Mouse (Mus musculus): Measurements from ENCODE around the gene B4galnt2.

DNA sequence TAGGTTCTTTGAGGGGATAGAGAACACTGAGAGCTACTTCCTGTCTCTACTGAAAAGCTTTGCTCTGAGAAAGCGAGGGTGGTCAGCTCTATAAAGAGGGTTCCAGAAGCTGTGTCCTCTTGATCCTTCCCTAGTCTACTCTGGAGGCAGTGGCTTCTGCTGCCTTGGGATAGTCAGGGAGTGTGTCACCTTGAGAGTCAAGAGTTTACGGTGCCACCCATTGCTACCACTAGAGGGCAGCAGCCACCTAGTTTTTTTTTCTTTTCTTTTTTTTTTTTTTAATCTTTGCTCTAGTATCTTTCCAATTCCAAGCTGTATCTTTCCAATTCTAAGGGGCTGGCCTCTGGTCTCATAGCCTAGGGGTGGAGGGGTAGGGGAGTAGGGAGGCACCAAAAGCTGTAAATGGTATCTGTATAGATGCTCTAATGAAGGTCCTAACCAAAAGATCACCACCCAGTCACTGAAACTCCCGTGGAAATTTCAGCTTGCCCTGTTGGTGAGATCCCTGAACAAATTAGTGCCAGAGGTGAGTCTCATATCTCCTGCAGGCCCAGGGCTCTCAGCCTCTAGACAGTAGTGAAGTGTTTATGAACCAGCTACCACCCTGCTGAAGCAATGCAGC, 87.1 kb downstream of the B4galnt2 start:
- TF ChIP-seq ZC3H11A (IDR thresholded peaks at IDR 0.05; ENCODE audit: borderline replicate concordance, low read depth, low read length): 0 out of 2 replicates have a peak, but pooled peaks have one; percentile 46
- TF ChIP-seq MAFK (IDR thresholded peaks at IDR 0.05; ENCODE audit: insufficient read depth, low read depth, low read length): 0 out of 2 replicates have a peak, but pooled peaks have one; percentile 21
- TF ChIP-seq HCFC1 (IDR thresholded peaks at IDR 0.05; ENCODE audit: borderline replicate concordance, insufficient read depth, low read length): no peak
- no peak for TF ChIP-seq CHD2 (IDR thresholded peaks at IDR 0.05; ENCODE audit: low read depth, low read length)
- peak; percentile 99 for TF ChIP-seq ZNF384 (IDR thresholded peaks at IDR 0.05; ENCODE audit: low read depth, low read length)

Data from ES-E14 (cell line).